Mouse (Mus musculus) MEL (cell line): ENCODE measurements around the gene Traf3ip2. TPM values are rescaled to one million over a fixed set of nuclear protein-coding genes. Genes with fewer than 3 reads are reported as not detected.

Experiments used
- DNase-seq: peaks from one replicate; pipeline ENCODE4 v3.0.0; 2011; ENCODE audit warnings: low read depth, low spot score
- H3K27ac ChIP-seq: 2 replicates; pipeline ENCODE4 v1.5.1; 2012; ENCODE audit warnings: low read depth, mild to moderate bottlenecking, control low read depth, low read length, moderate library complexity; ENCODE audit not compliant: control insufficient read depth
- H3K27me3 ChIP-seq, 2 experiments: fragments of 150-350 bp in 1 of 2; sonication (generic) in 1 of 2; 2 replicates each; pipeline ENCODE4 v1.6.1; 2012; ENCODE audit warnings: low read length in 2 of 2, mild to moderate bottlenecking in 2 of 2, improper control_type of control experiment in 1 of 2, moderate library complexity in 1 of 2; ENCODE audit not compliant: insufficient read depth in 2 of 2, control insufficient read depth in 1 of 2
- H3K36me3 ChIP-seq, 2 experiments: 2 replicates each; pipeline ENCODE4 v1.6.1; 2012 to 2014; ENCODE audit warnings: low read length in 2 of 2, improper control_type of control experiment in 1 of 2, inconsistent platforms in 1 of 2, mild to moderate bottlenecking in 1 of 2; ENCODE audit not compliant: insufficient read depth in 2 of 2, control insufficient read depth in 1 of 2
- H3K4me1 ChIP-seq, 2 experiments: fragments of 150-350 bp in 1 of 2; sonication (generic) in 1 of 2; 2 replicates each; pipeline ENCODE4 v1.6.1; 2012; ENCODE audit warnings: low read length in 2 of 2, improper control_type of control experiment in 1 of 2, mild to moderate bottlenecking in 1 of 2; ENCODE audit not compliant: insufficient read depth in 2 of 2, control insufficient read depth in 1 of 2
- H3K4me3 ChIP-seq, 2 experiments: fragments of 150-350 bp in 1 of 2; sonication (generic) in 1 of 2; 2 replicates each; pipeline ENCODE4 v1.5.1; 2012; ENCODE audit warnings: low read depth in 2 of 2, low read length in 2 of 2, mild to moderate bottlenecking in 2 of 2, moderate library complexity in 2 of 2, control low read depth in 1 of 2, improper control_type of control experiment in 1 of 2; ENCODE audit not compliant: control insufficient read depth in 1 of 2, insufficient read depth in 1 of 2
- H3K79me2 ChIP-seq: 2 replicates; pipeline ENCODE4 v1.6.1; 2012; ENCODE audit warnings: mild to moderate bottlenecking, low read length, moderate library complexity; ENCODE audit not compliant: control insufficient read depth, poor library complexity, insufficient read depth
- H3K9ac ChIP-seq: 2 replicates; pipeline ENCODE4 v1.6.1; 2012; ENCODE audit warnings: low read depth, mild to moderate bottlenecking, control low read depth, low read length, moderate library complexity; ENCODE audit not compliant: control insufficient read depth, poor library complexity, severe bottlenecking
- H3K9me3 ChIP-seq: fragments of 150-350 bp; sonication (generic); replicated peaks from 2 replicates; pipeline ENCODE4 v1.6.1; 2012; ENCODE audit warnings: mild to moderate bottlenecking, low read length, improper control_type of control experiment, moderate library complexity; ENCODE audit not compliant: insufficient read depth
- BHLHE40 ChIP-seq: IDR thresholded peaks from 2 replicates; pipeline ENCODE4 v1.6.1; 2012; ENCODE audit warnings: low read depth, mild to moderate bottlenecking, inconsistent platforms, low read length, improper control_type of control experiment, borderline replicate concordance
- CHD1 ChIP-seq: IDR thresholded peaks from 2 replicates; pipeline ENCODE4 v1.6.1; 2012; ENCODE audit warnings: low read depth, mild to moderate bottlenecking, inconsistent platforms, low read length, improper control_type of control experiment
- CHD2 ChIP-seq: IDR thresholded peaks from 2 replicates; pipeline ENCODE4 v1.6.1; 2011; ENCODE audit warnings: low read length, improper control_type of control experiment
- CTCF ChIP-seq, 3 experiments: IDR thresholded peaks in 2 of 3; conservative IDR thresholded peaks in 1 of 3; 2 replicates each; pipeline ENCODE4 v1.5.1; 2011 to 2012; ENCODE audit warnings: low read length in 3 of 3, low read depth in 2 of 3, mild to moderate bottlenecking in 2 of 3, improper control_type of control experiment in 1 of 3, inconsistent platforms in 1 of 3, mixed read lengths in 1 of 3, moderate library complexity in 1 of 3; ENCODE audit not compliant: control insufficient read depth in 1 of 3, insufficient read depth in 1 of 3, poor library complexity in 1 of 3, severe bottlenecking in 1 of 3
- E2F4 ChIP-seq: IDR thresholded peaks from 2 replicates; pipeline ENCODE4 v1.6.1; 2011; ENCODE audit warnings: low read depth, low read length, improper control_type of control experiment, borderline replicate concordance
- ELF1 ChIP-seq: IDR thresholded peaks from 2 replicates; pipeline ENCODE4 v1.6.1; 2014; ENCODE audit warnings: low read depth, mild to moderate bottlenecking, inconsistent platforms, low read length, improper control_type of control experiment, moderate library complexity
- ETS1 ChIP-seq: IDR thresholded peaks from 2 replicates; pipeline ENCODE4 v1.6.1; 2012; ENCODE audit warnings: low read depth, mild to moderate bottlenecking, inconsistent platforms, low read length, improper control_type of control experiment, moderate library complexity
- GABPA ChIP-seq: IDR thresholded peaks from 2 replicates; pipeline ENCODE4 v1.6.1; 2012; ENCODE audit warnings: low read depth, mild to moderate bottlenecking, inconsistent platforms, low read length, improper control_type of control experiment, moderate library complexity
- HCFC1 ChIP-seq: IDR thresholded peaks from 2 replicates; pipeline ENCODE4 v1.6.1; 2012; ENCODE audit warnings: low read depth, mild to moderate bottlenecking, inconsistent platforms, low read length, improper control_type of control experiment, moderate library complexity
- KAT2A ChIP-seq: conservative IDR thresholded peaks from 2 replicates; pipeline ENCODE4 v1.6.1; 2012; ENCODE audit warnings: low read depth, low read length, improper control_type of control experiment, inconsistent platforms
- MAFK ChIP-seq: IDR thresholded peaks from 2 replicates; pipeline ENCODE4 v1.6.1; 2011; ENCODE audit warnings: low read depth, mild to moderate bottlenecking, low read length, improper control_type of control experiment, borderline replicate concordance
- MAX ChIP-seq: IDR thresholded peaks from 2 replicates; pipeline ENCODE4 v1.6.1; 2011; ENCODE audit warnings: low read length, improper control_type of control experiment
- MAZ ChIP-seq: IDR thresholded peaks from 2 replicates; pipeline ENCODE4 v1.6.1; 2012; ENCODE audit warnings: low read depth, mild to moderate bottlenecking, inconsistent platforms, low read length, improper control_type of control experiment
- MEF2A ChIP-seq: IDR thresholded peaks from 2 replicates; pipeline ENCODE4 v1.6.1; 2014; ENCODE audit warnings: low read depth, mild to moderate bottlenecking, inconsistent platforms, low read length, improper control_type of control experiment; ENCODE audit not compliant: poor library complexity, insufficient replicate concordance, severe bottlenecking; ENCODE audit errors: extremely low read depth
- MXI1 ChIP-seq: IDR thresholded peaks from 2 replicates; pipeline ENCODE4 v1.6.1; 2011; ENCODE audit warnings: mild to moderate bottlenecking, low read depth, low read length, improper control_type of control experiment
- MYB ChIP-seq: IDR thresholded peaks from 2 replicates; pipeline ENCODE4 v1.6.1; 2011; ENCODE audit warnings: mild to moderate bottlenecking, low read depth, low read length, improper control_type of control experiment
- MYC ChIP-seq: IDR thresholded peaks from 2 replicates; pipeline ENCODE4 v1.6.1; 2011; ENCODE audit warnings: low read depth, mild to moderate bottlenecking, low read length, improper control_type of control experiment, moderate library complexity
- NRF1 ChIP-seq: IDR thresholded peaks from 2 replicates; pipeline ENCODE4 v1.6.1; 2014; ENCODE audit warnings: low read depth, mild to moderate bottlenecking, inconsistent platforms, low read length, improper control_type of control experiment, moderate library complexity; ENCODE audit not compliant: poor library complexity, insufficient read depth, severe bottlenecking
- POLR2A ChIP-seq, 2 experiments: IDR thresholded peaks; 2 replicates each; pipeline ENCODE4 v1.6.1; 2011 to 2012; ENCODE audit warnings: low read length in 2 of 2, mild to moderate bottlenecking in 2 of 2, control low read depth in 1 of 2, improper control_type of control experiment in 1 of 2, low read depth in 1 of 2, moderate library complexity in 1 of 2; ENCODE audit not compliant: control insufficient read depth in 1 of 2, insufficient read depth in 1 of 2, poor library complexity in 1 of 2
- POLR2AphosphoS2 ChIP-seq: IDR thresholded peaks from 2 replicates; pipeline ENCODE4 v1.6.1; 2011; ENCODE audit warnings: low read length, improper control_type of control experiment
- RAD21 ChIP-seq: IDR thresholded peaks from 2 replicates; pipeline ENCODE4 v1.6.1; 2011; ENCODE audit warnings: mild to moderate bottlenecking, low read depth, low read length, improper control_type of control experiment
- RCOR1 ChIP-seq: IDR thresholded peaks from 2 replicates; pipeline ENCODE4 v1.6.1; 2012; ENCODE audit warnings: low read depth, mild to moderate bottlenecking, inconsistent platforms, low read length, improper control_type of control experiment
- SMC3 ChIP-seq: IDR thresholded peaks from 2 replicates; pipeline ENCODE4 v1.6.1; 2011; ENCODE audit warnings: low read depth, low read length, improper control_type of control experiment
- TAL1 ChIP-seq: IDR thresholded peaks from 2 replicates; pipeline ENCODE4 v1.6.1; 2012; ENCODE audit warnings: mild to moderate bottlenecking, inconsistent platforms, low read length, moderate library complexity, mixed read lengths
- TCF12 ChIP-seq: IDR thresholded peaks from 2 replicates; pipeline ENCODE4 v1.6.1; 2014; ENCODE audit warnings: low read depth, mild to moderate bottlenecking, inconsistent platforms, low read length, improper control_type of control experiment, moderate library complexity
- USF1 ChIP-seq: IDR thresholded peaks from 2 replicates; pipeline ENCODE4 v1.6.1; 2014; ENCODE audit warnings: low read depth, mild to moderate bottlenecking, inconsistent platforms, low read length, improper control_type of control experiment, moderate library complexity
- USF2 ChIP-seq, 2 experiments: IDR thresholded peaks; 2 replicates each; pipeline ENCODE4 v1.6.1; 2011 to 2012; ENCODE audit warnings: improper control_type of control experiment in 2 of 2, low read length in 2 of 2, borderline replicate concordance in 1 of 2, inconsistent platforms in 1 of 2, low read depth in 1 of 2, mild to moderate bottlenecking in 1 of 2; ENCODE audit not compliant: insufficient read depth in 1 of 2
- ZC3H11A ChIP-seq: IDR thresholded peaks from 2 replicates; pipeline ENCODE4 v1.6.1; 2012; ENCODE audit warnings: low read depth, mild to moderate bottlenecking, inconsistent platforms, low read length, improper control_type of control experiment
- ZNF384 ChIP-seq: IDR thresholded peaks from 2 replicates; pipeline ENCODE4 v1.6.1; 2012; ENCODE audit warnings: low read depth, mild to moderate bottlenecking, inconsistent platforms, low read length, improper control_type of control experiment
- polyA plus RNA-seq, 2 experiments: library from polyadenylated mRNA; stranded (reverse) in 1 of 2; unstranded in 1 of 2; fragments of >175 nt in 1 of 2; fragments of >200 nt in 1 of 2; gene quantifications; 2 replicates each; pipeline versions ENCODE4 v1.2.1 to v1.2.4; 2012; ENCODE audit warnings: low replicate concordance in 2 of 2, low read depth in 1 of 2; ENCODE audit not compliant: insufficient read length in 2 of 2, insufficient read depth in 1 of 2, missing spikeins in 1 of 2
- total RNA-seq: library from RNA; depleted of rRNA; stranded (reverse); fragments of 300-350 nt; gene quantifications from 2 replicates; pipeline ENCODE4 v1.2.3, GENCODE M21; 2012

Traf3ip2 gene
- total and polyA plus RNA-seq, 3 experiments, result 1.3 to 3.0 TPM; not detected in 1

DNA sequence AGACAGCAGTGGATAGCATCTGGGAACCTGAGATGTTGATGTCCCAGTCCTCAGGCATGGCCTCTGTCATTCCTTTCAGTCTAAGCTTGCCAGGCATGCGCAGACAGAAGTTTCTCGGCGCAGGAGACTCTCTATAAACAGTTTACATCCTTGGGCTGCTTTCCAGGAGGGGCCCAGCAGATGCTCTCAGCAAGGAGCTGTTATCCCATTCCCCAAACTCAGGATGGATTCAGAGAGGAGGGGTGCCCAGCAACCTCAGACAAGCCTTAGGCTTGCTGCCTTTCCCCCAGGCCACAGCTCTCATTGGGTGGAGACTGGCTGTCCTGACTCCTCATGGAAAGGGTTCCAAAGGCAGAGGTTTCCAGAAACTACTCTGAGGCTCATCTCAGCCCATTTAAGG lies 1.5 kb upstream of the Traf3ip2 start:
- Histone ChIP-seq H3K36me3 (no peaks in the 10 kb centered on the region), H3K9ac (no peak overlapping the region), H3K9me3 (no peaks in the 10 kb centered on the region), H3K79me2 (no peaks in the 10 kb centered on the region), H3K27me3 (no peaks in the 10 kb centered on the region), H3K4me3 (no peak overlapping the region), H3K27ac (no peak overlapping the region), H3K4me1 (no peaks in the 10 kb centered on the region)
- DNase-seq, result no peak
- TF ChIP-seq GABPA (no peak), ETS1 (no peak), MEF2A (no peak), MYB (no peak), TCF12 (no peak), USF1 (no peak), MAZ (no peak), ELF1 (no peak), HCFC1 (no peak), RCOR1 (no peak), NRF1 (no peak), MXI1 (no peak), CHD1 (no peak), CHD2 (no peak), RAD21 (no peak), KAT2A (no peak), ZNF384 (no peak), BHLHE40 (no peak), USF2 (IDR thresholded peaks at IDR 0.05; ENCODE audit: borderline replicate concordance in 1 of 2, insufficient read depth in 1 of 2, low read depth in 1 of 2, low read length in 2 of 2) (no peak), POLR2AphosphoS2 (no peak)

DNA sequence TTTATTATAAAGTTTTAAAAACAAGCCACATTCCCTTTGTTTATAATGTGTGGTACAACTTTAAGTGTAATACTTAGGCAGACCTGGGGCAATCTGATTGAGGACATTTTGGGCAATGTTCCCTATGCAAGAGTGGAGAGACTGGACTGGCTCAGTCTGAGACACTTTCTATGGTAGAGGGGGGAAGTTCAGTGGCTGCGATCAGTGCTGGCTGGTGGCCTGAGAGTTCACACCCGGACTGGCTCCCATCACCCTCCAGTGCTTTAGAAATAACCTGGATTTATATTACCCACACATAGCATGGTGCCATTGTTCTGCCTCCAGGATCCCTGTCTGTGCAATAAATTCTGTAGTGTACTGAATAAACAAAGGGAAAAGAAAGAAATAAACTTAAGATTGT lies 603 bp upstream of the Traf3ip2 start:
- H3K79me2 ChIP-seq, result no peaks in the 10 kb centered on the region
- H3K4me1 ChIP-seq, result no peaks in the 10 kb centered on the region
- H3K9ac ChIP-seq, result no peak overlapping the region
- TF ChIP-seq BHLHE40 (no peak), MAFK (no peak), SMC3 (no peak), ZNF384 (no peak), TAL1 (no peak), GABPA (no peak), POLR2A (IDR thresholded peaks at IDR 0.05; ENCODE audit: control insufficient read depth in 1 of 2, insufficient read depth in 1 of 2, low read depth in 1 of 2, low read length in 2 of 2, poor library complexity in 1 of 2) (no peak), ZC3H11A (no peak), USF1 (no peak), CHD1 (no peak), MAX (no peak), E2F4 (no peak), MYC (no peak), MXI1 (no peak), CTCF (IDR thresholded peaks at IDR 0.05 in 2 of 3, conservative IDR thresholded peaks at IDR 0.05 in 1 of 3; ENCODE audit: control insufficient read depth in 1 of 3, insufficient read depth in 1 of 3, low read depth in 2 of 3, low read length in 3 of 3, poor library complexity in 1 of 3, severe bottlenecking in 1 of 3) (no peak)
- H3K4me3 ChIP-seq, result no peak overlapping the region
- no peak for DNase-seq
- H3K27me3 ChIP-seq, result no peaks in the 10 kb centered on the region
- no peaks in the 10 kb centered on the region for H3K36me3 ChIP-seq
- no peaks in the 10 kb centered on the region for H3K9me3 ChIP-seq
- no peak overlapping the region for H3K27ac ChIP-seq
